Mouse (Mus musculus): ENCODE measurements at regions not wholly inside any gene's neighbourhood (a gene's known extent, or its start where the extent isn't known, plus 50 kb on each side); places are given as distances from the start of the nearest gene placed in this dataset.

- ATAC-seq (ENCODE audit: poor library complexity, severe bottlenecking) = no peak
Measured at GRCm38 (mm10) chr11:92858170-92858569, 239.7 kb upstream of the Car10 start.

- peak; percentile 24; the same call in 1 of the 2 replicates for ATAC-seq (ENCODE audit: poor library complexity, severe bottlenecking)
Measured at GRCm38 (mm10) chr11:92889693-92890454, 208.0 kb upstream of the Car10 start.

GRCm38 (mm10) chr11:92899296-92899695 is 198.5 kb upstream of the Car10 start:
- no peak for ATAC-seq (ENCODE audit: poor library complexity, severe bottlenecking)
